Mouse (Mus musculus) mouse embryonic stem cell (cell line): Measurements from ENCODE around the gene Ap2b1.
"Not testable (repeated sequence)": the region's sequence is repeated elsewhere in the genome, so short reads cannot be mapped to it uniquely, and the experiment has no call there.

Experiments
- in situ Hi-C, 2 experiments: fragments of 300-500 bp; cut with MboI; formaldehyde crosslinking; loops; 1 replicate in 1 of 2; 3 replicates in 1 of 2; pipeline ENCODE4 v1.14.3; 2019 to 2020; ENCODE audit warnings: low sequenced_read_pairs in 2 of 2, low pct_unique_long_range_greater_than_20kb in 1 of 2, mixed read lengths in 1 of 2; ENCODE audit not compliant: unreplicated experiment in 1 of 2

The Ap2b1 gene

GRCm38 (mm10) chr11:83298225-83299195 lies at the start of gene Ap2b1:
Gene Ap2b1, plus strand, starts transcription at chr11:83299024.
- in situ Hi-C loops: no loop called here

- in situ Hi-C loops: not testable (repeated sequence)
Observed at GRCm38 (mm10) chr11:83257211-83257610, 41.6 kb upstream of the Ap2b1 start.

- in situ Hi-C loops: no loop called here
Observed at GRCm38 (mm10) chr11:83262673-83263072, 36.2 kb upstream of the Ap2b1 start.

GRCm38 (mm10) chr11:83263146-83263545 lies 35.7 kb upstream of the Ap2b1 start:
- in situ Hi-C loops: no loop called here

GRCm38 (mm10) chr11:83270842-83271150 lies 28.0 kb upstream of the Ap2b1 start:
- in situ Hi-C loops: no loop called here

GRCm38 (mm10) chr11:83271151-83271950 lies 27.5 kb upstream of the Ap2b1 start:
- in situ Hi-C loops: no loop called here

- in situ Hi-C loops: no loop called here
Observed at GRCm38 (mm10) chr11:83271951-83272843, 26.6 kb upstream of the Ap2b1 start.

- in situ Hi-C loops: no loop called here
Observed at GRCm38 (mm10) chr11:83276251-83276650, 22.6 kb upstream of the Ap2b1 start.

GRCm38 (mm10) chr11:83279024-83279423 lies 19.8 kb upstream of the Ap2b1 start:
- in situ Hi-C loops: no loop called here

GRCm38 (mm10) chr11:83279691-83280090 lies 19.1 kb upstream of the Ap2b1 start:
- in situ Hi-C loops: no loop called here

GRCm38 (mm10) chr11:83282084-83282483 lies 16.7 kb upstream of the Ap2b1 start:
- in situ Hi-C loops: no loop called here

- in situ Hi-C loops: no loop called here
Observed at GRCm38 (mm10) chr11:83285627-83286026, 13.2 kb upstream of the Ap2b1 start.

- in situ Hi-C loops: no loop called here
Observed at GRCm38 (mm10) chr11:83286566-83286965, 12.3 kb upstream of the Ap2b1 start, which contains the start of gene Slfn14. Gene Slfn14, minus strand, starts transcription at chr11:83286726.

- in situ Hi-C loops: no loop called here
Observed at GRCm38 (mm10) chr11:83289036-83289435, 9.8 kb upstream of the Ap2b1 start.

GRCm38 (mm10) chr11:83289633-83290032 lies 9.2 kb upstream of the Ap2b1 start:
- in situ Hi-C loops: no loop called here

GRCm38 (mm10) chr11:83291375-83292250 lies 7.2 kb upstream of the Ap2b1 start:
- in situ Hi-C loops: no loop called here

- in situ Hi-C loops: no loop called here
Observed at GRCm38 (mm10) chr11:83292251-83292587, 6.6 kb upstream of the Ap2b1 start.

- in situ Hi-C loops: no loop called here
Observed at GRCm38 (mm10) chr11:83293182-83293581, 5.6 kb upstream of the Ap2b1 start.
